8 mouse cellular contexts compared by ENCODE assay signal in the genomic region with DNA sequence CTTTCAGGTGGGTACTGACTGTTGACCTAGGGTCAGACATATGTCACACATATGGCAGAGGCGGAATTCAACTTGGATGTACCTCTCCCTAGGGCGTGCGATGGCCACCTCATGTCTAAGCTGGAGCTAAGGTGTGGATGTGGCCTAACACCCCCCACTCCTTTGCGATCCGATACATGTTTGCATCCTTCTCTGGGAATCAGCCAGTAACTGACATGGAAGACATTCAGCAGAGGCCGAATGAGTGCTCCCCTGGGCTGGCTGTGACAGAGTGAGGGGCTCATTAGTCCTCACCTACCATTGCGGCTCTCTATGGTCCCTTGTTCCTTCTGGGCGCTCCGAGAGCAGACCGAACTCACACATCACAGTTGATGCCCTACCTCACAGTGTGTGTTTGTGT. TPM values are rescaled to one million over a fixed set of nuclear protein-coding genes. Genes with fewer than 3 reads are reported as not detected.
DNase-seq lines count a peak whose midpoint lies in the region; ATAC-seq and TF ChIP-seq lines count a peak whose summit lies in the region.

No protein-coding gene starts in this region.

- no peaks in the 10 kb centered on the region for H3K9me3 ChIP-seq in heart, embryonic 12.5 days (replicated peaks)
- H3K9me3 ChIP-seq in ES-E14 (ENCODE audit: control insufficient read depth, insufficient read depth, low read depth, low read length), result no peaks in the 10 kb centered on the region
- no peaks in the 10 kb centered on the region for H3K9me3 ChIP-seq in forebrain, postnatal 0 days (ENCODE audit: low read length)
- no peaks in the 10 kb centered on the region for H3K9me3 ChIP-seq in liver, embryonic 16.5 days (replicated peaks; ENCODE audit: control insufficient read depth, low read length)

- H3K4me3 ChIP-seq in heart, embryonic 12.5 days, result peak overlapping the region; percentile 70
- H3K4me3 ChIP-seq in ES-E14 (ENCODE audit: insufficient read depth in 1 of 2, low read depth in 1 of 2, low read length in 2 of 2, poor library complexity in 1 of 2, severe bottlenecking in 1 of 2), result peak overlapping the region; percentile 73 to 84
- peak overlapping the region; percentile 88 for H3K4me3 ChIP-seq in forebrain, postnatal 0 days (ENCODE audit: low read depth, low read length)
- H3K4me3 ChIP-seq in liver, embryonic 16.5 days (ENCODE audit: low read depth, low read length), result 0 out of 2 replicates have a peak overlapping the region, but pooled peaks have one; percentile 80

- no peak for ATAC-seq in heart, embryonic 12.5 days (ENCODE audit: insufficient number of reproducible peaks, low FRiP score)
- no peak for ATAC-seq in forebrain, postnatal 0 days
- ATAC-seq in liver, embryonic 16.5 days (ENCODE audit: low read depth), result no peak

- peaks cover 21% of the 10 kb centered on the region for H3K4me1 ChIP-seq in heart, embryonic 12.5 days (replicated peaks)
- peaks cover 0 to 9% of the 10 kb centered on the region in 2 experiments; a peak in 2 of 4 replicates for H3K4me1 ChIP-seq in ES-E14 (ENCODE audit: control insufficient read depth in 2 of 2, insufficient read depth in 2 of 2, low read length in 2 of 2, poor library complexity in 1 of 2)
- H3K4me1 ChIP-seq in forebrain, postnatal 0 days (ENCODE audit: insufficient read depth), result peaks cover 18% of the 10 kb centered on the region
- peaks cover 24% of the 10 kb centered on the region for H3K4me1 ChIP-seq in liver, embryonic 16.5 days (ENCODE audit: control insufficient read depth, low read depth, low read length)

- 0 out of 2 replicates have a peak overlapping the region, but pooled peaks have one; percentile 36 for H3K9ac ChIP-seq in heart, embryonic 12.5 days
- H3K9ac ChIP-seq in ES-E14 (ENCODE audit: insufficient read depth, low read depth, low read length, poor library complexity, severe bottlenecking), result peak overlapping the region; percentile 79
- H3K9ac ChIP-seq in forebrain, postnatal 0 days, result peak overlapping the region; percentile 78
- peak overlapping the region; percentile 79; the same call in 1 of the 2 replicates for H3K9ac ChIP-seq in liver, embryonic 16.5 days (ENCODE audit: low read depth, low read length)

- TF ChIP-seq CTCF in forebrain, postnatal 0 days (IDR thresholded peaks at IDR 0.05; ENCODE audit: low read depth), result no peak

- intact Hi-C loops in heart, postnatal 36 days (cut with DNase I), result loop anchor here (5.0 kb wide), 1 partner anchor 131 kb away; the partner anchor contains the start of genes Acp2 and Nr1h3

- H3K4me2 ChIP-seq in heart, embryonic 12.5 days, result peak overlapping the region; percentile 77
- H3K4me2 ChIP-seq in forebrain, postnatal 0 days (ENCODE audit: low read depth), result peak overlapping the region; percentile 91
- H3K4me2 ChIP-seq in liver, embryonic 16.5 days (ENCODE audit: low read depth, low read length), result peak overlapping the region; percentile 94

- no peak for DNase-seq in heart, postnatal 36 days
- DNase-seq in ES-E14 (ENCODE audit: low read depth, low spot score), result no peak
- no peak for DNase-seq in forebrain, postnatal 0 days
- no peak for DNase-seq in left cerebral cortex, adult 9 months (ENCODE audit: low spot score in 2 of 2)
- no peak for DNase-seq in gastrocnemius, postnatal 4 days (ENCODE audit: low spot score in 2 of 2)
- DNase-seq in MN1 (ENCODE audit: low spot score), result no peak

- peaks cover 10% of the 10 kb centered on the region for H3K36me3 ChIP-seq in heart, embryonic 12.5 days
- H3K36me3 ChIP-seq in ES-E14 (ENCODE audit: control insufficient read depth, insufficient read depth, low read length, poor library complexity, severe bottlenecking), result no peaks in the 10 kb centered on the region; the same call in 1 of the 2 replicates
- H3K36me3 ChIP-seq in forebrain, postnatal 0 days (ENCODE audit: insufficient read depth), result peaks cover 3% of the 10 kb centered on the region; the same call in 1 of the 2 replicates
- no peaks in the 10 kb centered on the region for H3K36me3 ChIP-seq in liver, embryonic 16.5 days (ENCODE audit: control insufficient read depth, insufficient read depth)

- 84% methylated on average over 10 of the region's 10 CpGs for WGBS in heart, embryonic 12.5 days
- 86% methylated on average over 10 of the region's 10 CpGs for WGBS in forebrain, postnatal 0 days
- 79% methylated on average over 10 of the region's 10 CpGs for WGBS in liver, embryonic 16.5 days (ENCODE audit: insufficient replicate concordance)

- H3K27ac ChIP-seq in heart, embryonic 12.5 days (ENCODE audit: poor library complexity, severe bottlenecking), result peak overlapping the region; percentile 80; the same call in 1 of the 2 replicates
- H3K27ac ChIP-seq in ES-E14 (ENCODE audit: insufficient read depth, low read depth, low read length, poor library complexity, severe bottlenecking), result no peak overlapping the region
- peak overlapping the region; percentile 70 for H3K27ac ChIP-seq in forebrain, postnatal 0 days (ENCODE audit: low read depth, low read length)
- H3K27ac ChIP-seq in liver, embryonic 16.5 days (ENCODE audit: low read length), result peak overlapping the region; percentile 80; the same call in 1 of the 2 replicates

- no peaks in the 10 kb centered on the region for H3K27me3 ChIP-seq in heart, embryonic 12.5 days (replicated peaks)
- no peaks in the 10 kb centered on the region for H3K27me3 ChIP-seq in forebrain, postnatal 0 days (ENCODE audit: insufficient read depth, low read length)
- no peaks in the 10 kb centered on the region for H3K27me3 ChIP-seq in liver, embryonic 16.5 days (ENCODE audit: control insufficient read depth, insufficient read depth, low read depth, low read length)

- in situ Hi-C loops in ES-E14 (cut with MboI; ENCODE audit: low sequenced_read_pairs in 2 of 2, unreplicated experiment in 2 of 2), result no loop called here

TF ChIP-seq in ES-E14, 5 proteins besides CTCF, POLR2A, EP300 and RAD21:
- no peak for TF ChIP-seq MAFK (IDR thresholded peaks at IDR 0.05; ENCODE audit: insufficient read depth, low read depth, low read length)
- TF ChIP-seq ZC3H11A (IDR thresholded peaks at IDR 0.05; ENCODE audit: borderline replicate concordance, low read depth, low read length), result no peak
- no peak for TF ChIP-seq ZNF384 (IDR thresholded peaks at IDR 0.05; ENCODE audit: low read depth, low read length)
- TF ChIP-seq HCFC1 (IDR thresholded peaks at IDR 0.05; ENCODE audit: borderline replicate concordance, insufficient read depth, low read length), result no peak
- no peak for TF ChIP-seq CHD2 (IDR thresholded peaks at IDR 0.05; ENCODE audit: low read depth, low read length)

RNA-seq across cellular contexts. Expression of gene Slc39a13, which starts 0.8 kb away (rescaled TPM):
- 42.5 and 44.3 TPM in 2 replicates for polyA plus RNA-seq in heart, embryonic 12.5 days (2016; fragmentation: Nextera tagmentation; extraction: Ambion mirVana)
- 10 to 100 TPM; 21.7 to 24.2 TPM for total RNA-seq in heart, postnatal 36 days (2021)
- 18.3 and 20.1 TPM in 2 replicates for total RNA-seq in ES-E14 (2012; rRNA removed)
- 25.5 and 26.8 TPM in 2 replicates for total RNA-seq in forebrain, postnatal 0 days (2014; rRNA removed)
- polyA plus RNA-seq in forebrain, postnatal 0 days (2015; fragmentation: Nextera tagmentation; extraction: Ambion mirVana), result 19.7 and 22.3 TPM in 2 replicates
- polyA plus RNA-seq in liver, embryonic 16.5 days (2015; fragmentation: Nextera tagmentation; extraction: Ambion mirVana), result 10.4 and 12.2 TPM in 2 replicates
- total RNA-seq in gastrocnemius, postnatal 4 days (2021), result 10 to 100 TPM; 40.9 to 44.9 TPM

RNA-seq across cellular contexts. Expression of gene Spi1, which starts 11.1 kb away (rescaled TPM):
- polyA plus RNA-seq in heart, embryonic 12.5 days (2016; fragmentation: Nextera tagmentation; extraction: Ambion mirVana), result 3.0 and 3.1 TPM in 2 replicates
- 1 to 10 TPM; 4.2 to 6.2 TPM for total RNA-seq in heart, postnatal 36 days (2021)
- total RNA-seq in ES-E14 (2012; rRNA removed), result 0.31 and 0.32 TPM in 2 replicates
- 2.2 and 3.9 TPM in 2 replicates for total RNA-seq in forebrain, postnatal 0 days (2014; rRNA removed)
- 4.7 and 5.1 TPM in 2 replicates for polyA plus RNA-seq in forebrain, postnatal 0 days (2015; fragmentation: Nextera tagmentation; extraction: Ambion mirVana)
- polyA plus RNA-seq in liver, embryonic 16.5 days (2015; fragmentation: Nextera tagmentation; extraction: Ambion mirVana), result 16.6 and 18.2 TPM in 2 replicates
- 1 to 10 TPM; 5.4 to 6.6 TPM for total RNA-seq in gastrocnemius, postnatal 4 days (2021)

RNA-seq across cellular contexts. Expression of gene Psmc3, which starts 17.2 kb away (rescaled TPM):
- polyA plus RNA-seq in heart, embryonic 12.5 days (2016; fragmentation: Nextera tagmentation; extraction: Ambion mirVana), result 245 and 252 TPM in 2 replicates
- total RNA-seq in heart, postnatal 36 days (2021), result 100 to 1,000 TPM; 211 to 237 TPM
- 226 and 262 TPM in 2 replicates for total RNA-seq in ES-E14 (2012; rRNA removed)
- 184 and 255 TPM in 2 replicates for total RNA-seq in forebrain, postnatal 0 days (2014; rRNA removed)
- polyA plus RNA-seq in forebrain, postnatal 0 days (2015; fragmentation: Nextera tagmentation; extraction: Ambion mirVana), result 242 and 253 TPM in 2 replicates
- polyA plus RNA-seq in liver, embryonic 16.5 days (2015; fragmentation: Nextera tagmentation; extraction: Ambion mirVana), result 130 and 133 TPM in 2 replicates
- total RNA-seq in gastrocnemius, postnatal 4 days (2021), result 100 to 1,000 TPM; 337 to 338 TPM

RNA-seq across cellular contexts. Expression of gene Rapsn, which starts 35.6 kb away (rescaled TPM):
- polyA plus RNA-seq in heart, embryonic 12.5 days (2016; fragmentation: Nextera tagmentation; extraction: Ambion mirVana), result 17.2 and 17.8 TPM in 2 replicates
- 10 to 100 TPM; 16.9 to 17.8 TPM for total RNA-seq in heart, postnatal 36 days (2021)
- 1.1 and 2.4 TPM in 2 replicates for total RNA-seq in ES-E14 (2012; rRNA removed)
- total RNA-seq in forebrain, postnatal 0 days (2014; rRNA removed), result 0.38 and 1.2 TPM in 2 replicates
- polyA plus RNA-seq in forebrain, postnatal 0 days (2015; fragmentation: Nextera tagmentation; extraction: Ambion mirVana), result 0.93 and 1.1 TPM in 2 replicates
- polyA plus RNA-seq in liver, embryonic 16.5 days (2015; fragmentation: Nextera tagmentation; extraction: Ambion mirVana), result 0.99 and 1.0 TPM in 2 replicates
- total RNA-seq in gastrocnemius, postnatal 4 days (2021), result 10 to 100 TPM; 37.6 to 45.0 TPM

RNA-seq across cellular contexts. Expression of gene Mybpc3, which starts 46.9 kb away (rescaled TPM):
- polyA plus RNA-seq in heart, embryonic 12.5 days (2016; fragmentation: Nextera tagmentation; extraction: Ambion mirVana), result 1,039 and 1,047 TPM in 2 replicates
- total RNA-seq in heart, postnatal 36 days (2021), result 1,000 to 10,000 TPM; 1,434 to 1,723 TPM
- 0.62 and 0.90 TPM in 2 replicates for total RNA-seq in ES-E14 (2012; rRNA removed)
- total RNA-seq in forebrain, postnatal 0 days (2014; rRNA removed), result 0.38 TPM in 1 of 2 replicates, not detected in the other
- 0.04 TPM in 1 of 2 replicates, not detected in the other for polyA plus RNA-seq in forebrain, postnatal 0 days (2015; fragmentation: Nextera tagmentation; extraction: Ambion mirVana)
- polyA plus RNA-seq in liver, embryonic 16.5 days (2015; fragmentation: Nextera tagmentation; extraction: Ambion mirVana), result 0.07 and 0.08 TPM in 2 replicates
- under 1 TPM; 0.22 to 0.31 TPM for total RNA-seq in gastrocnemius, postnatal 4 days (2021)
